Mouse (Mus musculus) hindbrain, embryonic 16.5 days (tissue): ENCODE measurements around the gene Hoxd3. TPM values are rescaled to one million over a fixed set of nuclear protein-coding genes. Genes with fewer than 3 reads are reported as not detected.

Experiments used
- ATAC-seq: fragments of 200-750 bp; cut with Nextera tagmentation; 2 replicates; pipeline ENCODE4 v1.8.0; 2017; ENCODE audit warnings: moderate TSS enrichment, moderate library complexity
- H3K27ac ChIP-seq: fragments of 300-500 bp; sonication (generic); 2 replicates; pipeline ENCODE4 v1.5.1; 2014; ENCODE audit warnings: low read depth, mild to moderate bottlenecking, control low read depth, low read length, moderate library complexity
- H3K27me3 ChIP-seq: fragments of 300-500 bp; sonication (generic); replicated peaks from 2 replicates; pipeline ENCODE4 v1.6.1; 2014; ENCODE audit warnings: low read length; ENCODE audit not compliant: control insufficient read depth, insufficient read depth
- H3K36me3 ChIP-seq: fragments of 300-500 bp; sonication (generic); 2 replicates; pipeline ENCODE4 v1.6.1; 2014; ENCODE audit warnings: mild to moderate bottlenecking, low read length, moderate library complexity, mixed read lengths; ENCODE audit not compliant: control insufficient read depth, insufficient read depth
- H3K4me1 ChIP-seq: fragments of 300-500 bp; sonication (generic); 2 replicates; pipeline ENCODE4 v1.6.1; 2014; ENCODE audit warnings: low read depth, low read length; ENCODE audit not compliant: control insufficient read depth, insufficient read depth
- H3K4me2 ChIP-seq: fragments of 300-500 bp; sonication (generic); 2 replicates; pipeline ENCODE4 v1.6.1; 2014; ENCODE audit warnings: mild to moderate bottlenecking, low read length, control low read depth, moderate library complexity
- H3K4me3 ChIP-seq: fragments of 300-500 bp; sonication (generic); 2 replicates; pipeline ENCODE4 v1.5.1; 2014; ENCODE audit warnings: mild to moderate bottlenecking, low read length, control low read depth, moderate library complexity
- H3K9ac ChIP-seq: fragments of 300-500 bp; sonication (generic); 2 replicates; pipeline ENCODE4 v1.6.1; 2014; ENCODE audit warnings: low read depth, mild to moderate bottlenecking, control low read depth, low read length, moderate library complexity
- H3K9me3 ChIP-seq: fragments of 300-500 bp; sonication (generic); 2 replicates; pipeline ENCODE4 v1.6.1; 2014; ENCODE audit warnings: mild to moderate bottlenecking, low read length, moderate library complexity; ENCODE audit not compliant: control insufficient read depth
- WGBS: fragments of 180-500 bp; shearing (Covaris S2); extraction: QIAGEN DNeasy Blood & Tissue Kit; methylation state at CpG from one replicate; pipeline ENCODE4 v1.1.7; 2014; 5-methylcytosine and 5-hydroxymethylcytosine counted together
- polyA plus RNA-seq: library from polyadenylated mRNA; unstranded; fragments of >200 nt; fragmentation: Nextera tagmentation; extraction: Ambion mirVana; gene quantifications from 2 replicates; pipeline ENCODE4 v1.2.1, GENCODE M21; 2015

Gene Hoxd3
- polyA plus RNA-seq, 1 experiment from 2014 or later: 43.8 TPM

- H3K27me3 ChIP-seq: peaks cover 39% of the 10 kb centered on the region
- H3K4me3 ChIP-seq: no peak overlapping the region
- H3K4me2 ChIP-seq: no peak overlapping the region
- H3K36me3 ChIP-seq: no peaks in the 10 kb centered on the region
- H3K9ac ChIP-seq: no peak overlapping the region
- no peak overlapping the region for H3K27ac ChIP-seq
- no peak for ATAC-seq
- WGBS: 24% methylated on average over 6 of the region's 6 CpGs
- H3K4me1 ChIP-seq: peaks cover 15% of the 10 kb centered on the region
- no peaks in the 10 kb centered on the region for H3K9me3 ChIP-seq
Measured at GRCm38 (mm10) chr2:74702820-74703219, 8.9 kb upstream of the Hoxd3 start.

- Histone ChIP-seq H3K27me3 (peaks cover 42% of the 10 kb centered on the region), H3K36me3 (no peaks in the 10 kb centered on the region), H3K9ac (no peak overlapping the region), H3K4me2 (no peak overlapping the region), H3K9me3 (no peaks in the 10 kb centered on the region), H3K4me1 (peaks cover 10% of the 10 kb centered on the region), H3K27ac (no peak overlapping the region), H3K4me3 (no peak overlapping the region)
- 10% methylated on average over 10 of the region's 10 CpGs for whole genome bisulfite sequencing
- ATAC-seq: no peak
Measured at GRCm38 (mm10) chr2:74703317-74703716, 8.4 kb upstream of the Hoxd3 start.

GRCm38 (mm10) chr2:74703720-74704392 is 7.9 kb upstream of the Hoxd3 start:
- WGBS: 4% methylated on average over 26 of the region's 26 CpGs
- Histone ChIP-seq H3K4me2 (no peak overlapping the region), H3K27ac (no peak overlapping the region), H3K36me3 (no peaks in the 10 kb centered on the region), H3K9ac (no peak overlapping the region), H3K4me3 (no peak overlapping the region), H3K9me3 (no peaks in the 10 kb centered on the region), H3K27me3 (peaks cover 47% of the 10 kb centered on the region), H3K4me1 (peaks cover 10% of the 10 kb centered on the region)
- no peak; the same call in 1 of the 2 replicates for ATAC-seq

DNA sequence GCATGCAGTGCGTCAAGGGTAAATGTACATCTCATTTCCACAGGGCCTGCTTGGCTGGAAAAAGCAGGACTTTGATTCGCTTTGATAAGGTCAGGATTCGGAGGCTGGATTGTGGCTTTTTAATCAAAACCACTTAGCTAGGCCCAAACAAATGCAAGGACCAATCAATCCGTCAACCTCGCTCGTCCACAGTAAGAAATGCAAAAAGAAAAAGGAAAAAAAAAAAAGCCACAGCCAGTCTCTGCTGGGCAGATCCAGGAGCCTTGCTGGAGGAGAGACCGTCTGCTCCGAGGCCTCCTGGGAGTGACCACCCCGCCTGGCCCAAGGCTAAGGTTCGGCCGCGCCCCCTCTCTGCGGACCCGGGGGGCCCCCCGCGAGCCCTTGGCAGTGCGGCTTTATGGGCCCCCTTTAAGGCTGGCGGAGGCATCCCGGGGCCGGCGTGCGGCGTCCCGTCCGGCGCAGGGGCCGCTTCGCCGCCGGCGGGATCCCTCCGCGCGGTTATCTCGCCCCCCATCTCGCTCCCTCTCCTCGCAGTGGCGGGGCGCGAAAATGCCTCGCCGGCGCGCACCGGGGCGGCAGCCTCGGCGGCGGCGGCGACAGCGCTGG is 7.2 kb upstream of the Hoxd3 start, which contains the start of gene Hoxd8:
Hoxd8 (plus strand) TSS at position 223 of the 606 bp plus-strand sequence.
- no peak within 1 kb of the TSS for H3K27ac ChIP-seq
- WGBS: under 1% methylated on average over 28 of the region's 52 CpGs
- no peaks in the 10 kb centered on the region for H3K36me3 ChIP-seq
- peak within 1 kb of the TSS; percentile 41 for H3K4me3 ChIP-seq
- peaks cover 10% of the 10 kb centered on the region for H3K4me1 ChIP-seq
- H3K9me3 ChIP-seq: no peaks in the 10 kb centered on the region
- H3K27me3 ChIP-seq: peaks cover 53% of the 10 kb centered on the region
- ATAC-seq: no peak; the same call in 1 of the 2 replicates
- H3K9ac ChIP-seq: peak within 1 kb of the TSS; percentile 43
- H3K4me2 ChIP-seq: peak within 1 kb of the TSS; percentile 55

- H3K27ac ChIP-seq: no peak overlapping the region
- peaks cover 53% of the 10 kb centered on the region for H3K27me3 ChIP-seq
- peak overlapping the region; percentile 43 for H3K9ac ChIP-seq
Measured at GRCm38 (mm10) chr2:74704999-74705466, 6.7 kb upstream of the Hoxd3 start.

DNA sequence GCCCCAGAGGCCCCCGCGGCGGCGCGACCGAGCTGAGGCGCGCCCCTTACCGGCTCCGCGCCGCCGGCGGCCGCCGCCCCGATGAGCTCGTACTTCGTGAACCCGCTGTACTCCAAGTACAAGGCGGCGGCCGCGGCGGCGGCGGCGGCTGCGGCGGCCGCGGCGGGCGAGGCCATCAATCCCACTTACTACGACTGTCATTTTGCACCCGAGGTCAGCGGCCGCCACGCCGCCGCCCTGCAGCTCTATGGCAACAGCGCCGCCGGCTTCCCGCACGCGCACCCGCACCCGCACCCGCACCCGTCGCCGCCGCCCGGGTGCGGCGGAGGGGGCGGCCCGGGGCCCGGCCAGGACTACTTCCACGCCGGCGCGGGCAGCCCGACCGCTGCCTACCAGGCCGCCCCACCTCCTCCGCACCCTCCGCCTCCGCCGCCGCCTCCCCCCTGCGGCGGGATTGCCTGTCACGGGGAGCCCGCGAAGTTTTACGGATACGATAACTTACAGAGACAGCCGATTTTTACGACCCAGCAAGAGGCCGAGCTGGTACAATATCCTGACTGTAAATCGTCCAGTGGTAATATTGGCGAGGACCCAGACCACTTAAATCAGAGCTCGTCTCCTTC is 6.1 kb upstream of the Hoxd3 start:
- H3K4me1 ChIP-seq: peaks cover 10% of the 10 kb centered on the region
- H3K27me3 ChIP-seq: peaks cover 53% of the 10 kb centered on the region
- peak overlapping the region; percentile 55 for H3K4me2 ChIP-seq
- peak overlapping the region; percentile 43 for H3K9ac ChIP-seq
- H3K36me3 ChIP-seq: no peaks in the 10 kb centered on the region
- H3K27ac ChIP-seq: no peak overlapping the region
- H3K9me3 ChIP-seq: no peaks in the 10 kb centered on the region
- H3K4me3 ChIP-seq: peak overlapping the region; percentile 41
- under 1% methylated on average over 43 of the region's 85 CpGs for WGBS
- no peak for ATAC-seq

More at GRCm38 (mm10) chr2:74704999-74705466, 6.7 kb upstream of the Hoxd3 start:
- no peak for ATAC-seq
- WGBS: 2% methylated on average over 20 of the region's 66 CpGs
- H3K4me2 ChIP-seq: peak overlapping the region; percentile 55
- no peaks in the 10 kb centered on the region for H3K36me3 ChIP-seq
- peak overlapping the region; percentile 41 for H3K4me3 ChIP-seq
- no peaks in the 10 kb centered on the region for H3K9me3 ChIP-seq
- peaks cover 10% of the 10 kb centered on the region for H3K4me1 ChIP-seq

- Histone ChIP-seq H3K4me2 (no peak overlapping the region), H3K4me3 (no peak overlapping the region), H3K9ac (no peak overlapping the region)
Measured at GRCm38 (mm10) chr2:74706393-74706960, 5.2 kb upstream of the Hoxd3 start.

GRCm38 (mm10) chr2:74707599-74707998 is 4.1 kb upstream of the Hoxd3 start:
- H3K9ac ChIP-seq: no peak overlapping the region
- WGBS: 10% methylated on average over 7 of the region's 7 CpGs
- no peak overlapping the region for H3K4me2 ChIP-seq
- no peak overlapping the region for H3K4me3 ChIP-seq
- H3K9me3 ChIP-seq: no peaks in the 10 kb centered on the region
- ATAC-seq: no peak
- peaks cover 14% of the 10 kb centered on the region for H3K4me1 ChIP-seq
- no peaks in the 10 kb centered on the region for H3K36me3 ChIP-seq
- peaks cover 58% of the 10 kb centered on the region for H3K27me3 ChIP-seq
- no peak overlapping the region for H3K27ac ChIP-seq

More at GRCm38 (mm10) chr2:74706393-74706960, 5.2 kb upstream of the Hoxd3 start:
- peaks cover 10% of the 10 kb centered on the region for H3K4me1 ChIP-seq
- WGBS: 3% methylated on average over 13 of the region's 13 CpGs
- H3K36me3 ChIP-seq: no peaks in the 10 kb centered on the region
- peaks cover 52% of the 10 kb centered on the region for H3K27me3 ChIP-seq
- ATAC-seq: no peak
- H3K27ac ChIP-seq: no peak overlapping the region
- H3K9me3 ChIP-seq: no peaks in the 10 kb centered on the region

DNA sequence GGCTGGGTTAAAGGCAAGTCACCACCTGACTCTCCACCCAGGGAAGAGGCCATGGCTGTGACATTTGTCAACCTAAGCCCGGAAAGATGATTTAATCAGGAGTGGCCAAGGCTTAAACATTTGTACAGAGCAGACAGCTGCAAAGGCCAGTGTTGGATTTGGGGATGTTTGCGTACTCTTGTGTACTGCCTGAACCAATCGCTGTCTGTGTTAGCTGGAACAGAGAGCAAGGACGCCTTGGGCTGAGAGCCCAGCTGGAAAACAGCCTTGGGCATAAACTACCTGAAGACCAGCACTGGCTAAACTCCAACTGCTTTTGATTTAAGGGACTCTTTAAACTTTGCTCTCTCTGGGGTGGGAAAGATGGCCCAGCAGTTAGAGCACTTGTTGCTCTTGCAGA is 3.1 kb upstream of the Hoxd3 start:
- no peak overlapping the region for H3K4me3 ChIP-seq
- no peak overlapping the region for H3K27ac ChIP-seq

More for the DNA sequence above, 3.1 kb upstream of the Hoxd3 start:
- 10% methylated on average over 4 of the region's 4 CpGs for WGBS
- Histone ChIP-seq H3K9me3 (no peaks in the 10 kb centered on the region), H3K27me3 (peaks cover 58% of the 10 kb centered on the region), H3K4me2 (no peak overlapping the region), H3K4me1 (peaks cover 14% of the 10 kb centered on the region), H3K36me3 (no peaks in the 10 kb centered on the region), H3K9ac (no peak overlapping the region)
- no peak for ATAC-seq
